Mouse (Mus musculus) spleen, postnatal 14 days (tissue): Measurements from ENCODE around the gene Rcan1.
"Not testable (repeated sequence)": the region's sequence is repeated elsewhere in the genome, so short reads cannot be mapped to it uniquely, and the experiment has no call there.

Source experiments
- DNase-seq, 2 experiments: peaks; one replicate each; pipeline ENCODE4 v3.0.0; 2021 to 2022; ENCODE audit warnings: low spot score in 2 of 2

Gene Rcan1

DNA sequence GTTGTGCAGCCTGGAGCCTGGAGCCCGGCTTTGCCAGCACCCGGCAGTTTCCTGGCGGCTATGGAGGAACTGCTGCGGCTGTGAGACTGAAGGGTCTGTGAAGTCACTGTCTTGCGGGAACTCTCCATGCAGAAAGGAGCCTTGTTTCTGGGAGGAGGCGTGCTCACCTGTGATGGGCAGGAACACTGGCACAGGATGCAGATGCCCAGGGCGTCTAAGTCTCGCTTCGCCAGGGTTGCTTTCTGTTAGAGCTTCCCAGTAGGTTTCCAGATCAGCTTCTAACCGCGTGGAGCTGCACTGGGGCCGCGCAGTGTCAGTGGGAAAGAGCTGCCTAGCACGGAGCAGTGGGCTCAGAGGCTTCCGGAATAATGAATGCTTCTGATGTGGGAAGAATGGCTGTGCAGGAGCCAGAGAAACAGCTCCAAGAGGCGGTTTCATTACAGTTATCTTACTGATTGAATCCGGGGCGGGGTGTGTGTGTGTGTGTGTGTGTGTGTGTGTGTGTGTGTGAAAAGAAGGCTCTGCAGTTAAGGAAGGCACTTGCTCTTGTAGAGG lies 35.2 kb downstream of the Rcan1 start:
- DNase-seq = no peak

DNA sequence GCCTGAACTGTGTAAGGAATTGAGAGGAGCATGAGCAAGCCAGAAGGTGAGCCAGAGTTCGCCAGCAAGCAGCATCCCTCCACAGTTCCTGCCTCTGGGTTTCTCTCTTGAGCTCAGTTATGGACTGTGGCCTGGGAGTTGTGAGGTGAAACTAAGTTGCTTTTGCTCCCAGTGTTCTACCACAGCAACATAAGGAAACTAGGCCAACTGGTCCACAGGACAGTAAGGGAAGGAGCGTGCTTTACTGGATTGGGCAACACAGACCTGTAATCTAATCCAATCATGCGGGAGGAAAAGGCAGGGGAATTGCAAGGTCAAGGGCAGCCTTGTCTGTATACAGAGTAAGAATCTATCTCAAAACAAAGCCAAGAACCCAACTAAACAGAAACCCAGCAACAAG lies 37.5 kb downstream of the Rcan1 start:
- no peak for DNase-seq

DNA sequence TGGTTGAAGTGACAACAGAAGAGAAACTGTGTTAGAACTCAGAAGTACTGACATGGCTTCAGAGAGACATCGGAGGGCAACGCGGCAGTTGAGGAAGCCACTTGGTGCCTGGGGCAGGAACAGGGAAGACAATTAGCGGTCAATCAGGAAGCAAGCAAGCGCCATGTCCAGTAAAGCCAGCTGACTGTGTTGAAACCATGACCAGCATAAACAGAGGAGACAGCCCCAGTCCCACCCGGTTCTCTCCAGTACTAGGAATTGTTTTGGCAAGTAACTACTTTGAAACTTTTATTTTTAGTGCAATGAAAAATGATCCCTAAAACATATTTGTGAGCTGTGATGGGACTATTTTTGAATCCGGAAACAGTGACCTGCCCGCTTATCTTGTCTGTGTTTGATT lies 39.9 kb downstream of the Rcan1 start:
- no peak for DNase-seq

DNA sequence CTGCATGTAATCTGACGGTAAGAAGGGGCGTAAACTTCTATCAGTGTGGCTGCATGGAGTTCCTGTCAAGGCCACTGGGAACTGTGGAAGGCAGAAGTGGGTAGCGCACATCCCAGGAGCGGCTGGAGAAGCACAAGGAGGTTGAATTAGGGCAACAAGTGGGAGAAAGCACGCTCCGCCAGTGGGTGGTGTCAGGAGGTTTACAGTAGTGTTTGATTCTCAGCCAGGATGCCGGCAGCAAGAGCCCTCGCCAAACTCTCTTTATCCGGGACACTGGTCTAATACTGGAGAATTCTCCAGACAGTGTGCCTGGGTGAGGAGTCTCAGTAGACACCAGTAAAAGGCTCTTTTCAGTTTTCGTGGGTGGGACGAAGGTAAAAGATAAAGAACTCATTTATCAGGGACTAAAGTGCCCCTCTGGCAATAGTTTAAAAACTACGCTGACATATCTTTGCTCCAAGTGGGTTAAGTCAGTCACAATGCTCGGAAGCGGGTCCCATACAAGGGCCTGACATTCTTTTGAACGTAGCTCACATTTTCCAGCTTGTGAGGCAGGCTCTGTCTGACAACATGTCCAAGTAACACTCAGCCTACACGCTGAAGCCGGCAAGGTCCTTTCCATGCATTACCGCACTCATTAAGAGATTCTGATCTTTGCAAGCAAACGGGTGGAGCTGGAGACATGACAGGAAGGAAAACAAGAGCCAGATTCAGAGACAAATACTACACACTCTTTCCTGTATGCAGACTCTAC lies 42.3 kb downstream of the Rcan1 start:
- no peak for DNase-seq

DNA sequence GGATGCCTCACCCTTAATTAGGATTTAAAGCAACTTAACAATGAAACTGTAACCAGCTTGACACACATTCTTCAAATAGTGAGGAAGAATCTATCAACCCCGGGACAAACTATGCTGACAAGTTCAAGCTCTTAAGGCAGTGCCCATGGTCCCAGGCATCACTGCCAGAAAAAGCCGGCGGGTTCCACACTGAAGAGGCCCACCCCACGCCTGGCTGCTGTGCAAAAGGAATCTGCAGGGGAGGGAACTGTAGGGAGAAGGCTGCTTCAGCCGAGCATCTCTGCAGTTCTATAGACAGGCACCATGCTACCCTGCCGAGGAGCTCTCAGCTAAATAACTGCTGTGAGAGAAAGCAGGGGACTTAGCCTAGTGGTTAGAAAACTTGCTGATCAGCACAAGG lies 44.0 kb downstream of the Rcan1 start:
- DNase-seq = no peak

DNA sequence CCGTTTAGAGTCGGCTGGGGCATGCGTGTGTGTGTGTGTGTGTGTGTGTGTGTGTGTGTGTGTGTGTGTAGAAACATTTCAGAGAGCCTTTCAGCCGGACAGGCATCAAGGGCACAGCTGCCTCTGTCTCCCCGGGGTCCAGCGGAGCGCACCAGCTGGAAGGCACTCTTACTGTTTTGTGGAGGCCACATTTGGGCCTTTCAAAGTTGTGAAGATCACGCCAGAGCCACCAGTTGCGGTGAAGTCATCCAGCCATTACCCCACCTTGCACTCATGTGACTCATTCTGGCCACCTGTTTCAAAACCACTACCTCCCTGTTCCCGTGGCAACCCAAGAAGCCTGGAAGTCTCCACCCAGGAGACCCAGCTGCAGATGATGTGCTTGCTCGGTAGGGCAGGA lies 44.8 kb downstream of the Rcan1 start:
- DNase-seq = no peak

DNA sequence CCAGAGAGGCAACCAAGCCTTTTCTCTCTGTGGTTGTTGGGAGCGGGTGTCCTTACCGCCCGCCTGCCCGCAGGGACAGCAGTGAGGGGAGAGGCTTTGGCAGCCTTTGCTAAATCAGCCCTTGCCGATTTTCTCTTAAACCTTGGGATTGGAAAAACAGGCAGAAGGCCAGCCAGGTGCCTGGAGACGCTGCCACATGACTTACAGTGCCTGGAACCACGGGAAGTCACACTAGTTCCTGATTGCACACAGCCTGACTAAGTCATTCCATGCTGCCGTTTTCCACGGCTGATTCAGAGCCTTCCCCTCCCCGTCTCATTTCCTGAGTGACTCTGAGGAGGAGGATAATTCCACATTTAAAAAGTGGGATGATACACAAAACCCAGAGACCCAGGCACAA lies 47.3 kb downstream of the Rcan1 start:
- DNase-seq = no peak

DNA sequence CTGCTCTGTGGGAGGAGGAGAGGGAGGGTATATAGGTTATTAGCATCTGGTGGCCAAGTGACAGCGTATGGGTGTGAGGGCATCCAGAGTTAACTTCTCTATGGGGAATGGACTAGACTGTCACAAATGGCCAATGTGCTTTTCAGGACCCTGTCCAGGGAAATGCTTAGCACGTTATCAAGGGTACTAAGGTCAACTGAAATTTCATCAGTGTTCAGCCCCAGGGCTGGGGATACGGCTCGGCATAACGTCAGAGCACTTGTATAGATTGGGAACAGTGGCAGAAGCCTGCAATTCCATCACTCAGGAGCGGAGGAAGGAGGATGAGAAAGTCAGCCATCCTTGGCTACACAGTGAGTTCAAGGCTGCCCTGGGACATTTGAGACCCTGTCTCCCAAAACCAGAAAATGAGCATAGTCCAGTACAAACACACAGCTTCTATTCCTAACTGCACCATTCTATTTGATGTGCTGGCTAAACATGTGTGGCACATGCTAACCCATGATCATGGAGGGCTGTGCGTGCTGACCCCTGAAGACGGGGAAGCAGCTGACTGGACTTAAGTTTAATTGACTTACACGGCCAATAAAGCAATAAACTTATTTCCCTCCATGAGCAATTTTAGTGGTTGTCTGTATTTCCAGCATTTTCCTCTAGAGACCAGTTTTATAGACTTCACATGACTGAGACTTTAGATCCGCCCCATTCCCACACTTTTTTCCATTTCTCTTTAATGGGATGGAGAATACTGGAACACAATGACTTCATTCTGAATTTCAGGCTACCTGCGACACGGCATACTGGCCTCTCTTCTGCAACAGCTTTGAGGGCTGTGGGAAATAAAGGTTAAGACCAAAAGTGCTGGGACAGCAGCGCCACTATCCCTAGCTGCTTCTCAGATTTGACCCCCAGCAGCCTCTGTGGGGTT lies 48.0 kb downstream of the Rcan1 start:
- no peak for DNase-seq

DNA sequence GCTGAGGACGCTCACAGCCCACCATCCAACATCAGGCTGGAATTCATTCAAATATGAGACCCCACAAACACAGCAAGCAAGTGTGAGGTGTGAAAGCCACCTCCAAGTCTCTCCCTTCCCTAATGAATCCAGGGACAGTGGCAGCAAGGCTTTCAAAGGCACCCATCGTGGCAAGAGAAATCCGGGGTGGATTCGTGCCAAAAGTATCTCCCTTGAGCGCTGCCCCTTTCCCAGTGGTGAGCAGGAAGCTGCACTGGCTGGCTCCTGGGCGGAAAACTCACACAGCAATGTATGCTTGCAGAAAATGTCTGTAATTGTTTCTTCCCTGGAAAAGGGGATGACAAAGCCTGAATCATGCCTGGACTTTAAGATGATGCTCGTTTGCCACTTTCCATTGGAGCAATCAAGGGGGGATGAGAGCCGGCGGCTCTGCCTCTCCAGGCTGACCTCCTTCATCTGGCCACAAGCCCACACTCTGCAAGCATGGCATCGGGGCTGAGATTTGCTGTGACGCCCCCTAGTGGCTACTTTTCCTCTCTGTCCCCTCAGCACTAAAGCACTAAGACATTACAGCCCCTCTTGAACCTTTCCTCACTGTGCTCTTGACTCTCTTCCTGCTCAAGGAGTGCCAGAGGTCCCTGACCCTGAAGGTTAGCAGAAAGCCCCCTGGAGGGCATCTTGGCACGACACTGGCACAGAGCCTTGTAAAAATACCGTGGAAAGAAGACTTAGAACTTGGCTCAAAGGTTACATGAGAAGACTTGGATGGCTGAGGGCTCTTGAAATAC lies 49.3 kb downstream of the Rcan1 start:
- DNase-seq = no peak

DNA sequence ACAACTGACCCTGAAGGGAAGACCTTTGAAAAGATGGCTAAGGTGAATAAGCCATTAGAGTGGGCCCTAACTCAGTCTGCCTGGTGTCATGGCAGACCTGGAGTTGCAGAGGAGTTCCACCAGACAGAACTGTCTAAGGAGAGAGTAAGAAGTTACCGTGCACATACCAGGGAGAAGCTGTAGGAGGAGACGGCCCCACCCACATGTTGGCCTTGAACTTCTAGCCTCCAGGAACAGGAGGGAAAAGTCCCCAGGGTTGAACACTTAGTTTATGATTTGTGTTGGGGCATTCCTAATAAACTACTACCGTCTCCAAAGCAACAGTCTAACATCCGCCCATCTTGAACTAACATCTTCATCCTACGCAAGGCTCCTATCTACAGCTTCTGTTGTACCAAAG lies 50.0 kb downstream of the Rcan1 start:
- DNase-seq = no peak

DNA sequence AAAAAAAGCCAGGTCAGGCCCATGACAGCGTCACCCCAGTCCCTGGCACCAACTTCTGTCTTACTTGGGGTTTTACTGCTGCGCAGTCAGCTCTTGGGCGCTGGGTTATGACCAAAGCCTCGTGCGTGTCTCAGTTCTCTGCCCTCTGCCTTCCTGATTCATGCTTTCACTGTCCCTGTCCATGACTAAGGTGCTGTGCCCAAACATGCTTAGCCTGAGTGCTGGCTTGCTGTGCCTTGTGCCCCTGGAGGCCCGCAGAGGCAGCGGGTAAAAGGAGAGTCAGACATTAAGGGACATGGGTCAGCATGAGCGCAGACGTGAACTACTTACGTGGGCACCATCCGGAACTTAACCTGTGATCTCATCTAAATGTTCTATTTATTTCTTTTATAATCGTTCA lies 51.6 kb downstream of the Rcan1 start:
- no peak for DNase-seq

DNA sequence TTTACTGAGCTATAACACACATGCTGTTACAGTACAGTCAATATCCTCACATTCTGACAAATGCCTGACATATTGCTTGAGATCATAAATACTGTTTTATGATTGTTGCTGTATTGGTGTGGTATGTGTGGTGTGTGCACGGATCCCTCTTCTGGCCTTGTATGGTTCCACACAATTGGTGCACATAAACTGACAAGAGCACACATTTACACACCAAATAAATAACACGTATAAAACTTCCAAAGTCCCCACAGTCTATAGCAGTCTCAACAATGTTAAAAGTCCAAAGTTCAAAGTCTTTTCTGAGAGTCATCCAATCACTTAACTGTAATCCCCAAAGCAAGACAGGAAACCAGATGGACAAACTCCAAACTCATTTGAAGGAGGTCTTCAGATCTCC lies 53.4 kb downstream of the Rcan1 start:
- no peak for DNase-seq

DNA sequence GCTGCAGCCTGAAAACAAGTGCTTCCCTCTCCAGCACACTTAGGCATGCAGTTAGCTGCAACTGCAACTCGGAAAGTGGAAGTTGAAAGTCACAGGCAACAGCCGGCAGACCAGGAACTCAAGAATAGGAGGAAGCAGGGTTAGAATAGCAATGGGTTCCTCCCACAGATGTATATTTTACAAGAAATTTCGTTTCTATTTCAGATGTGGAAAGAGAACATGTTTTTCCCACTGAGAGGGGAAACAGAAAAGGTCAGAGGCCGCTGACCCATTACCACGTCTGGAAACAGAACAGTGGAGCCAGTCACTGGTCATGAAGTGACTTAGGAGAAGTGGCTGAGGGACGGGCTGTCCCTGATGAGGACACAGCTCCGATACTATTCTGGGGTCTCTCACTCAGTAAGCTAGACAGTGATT lies 55.0 kb downstream of the Rcan1 start:
- no peak for DNase-seq

DNA sequence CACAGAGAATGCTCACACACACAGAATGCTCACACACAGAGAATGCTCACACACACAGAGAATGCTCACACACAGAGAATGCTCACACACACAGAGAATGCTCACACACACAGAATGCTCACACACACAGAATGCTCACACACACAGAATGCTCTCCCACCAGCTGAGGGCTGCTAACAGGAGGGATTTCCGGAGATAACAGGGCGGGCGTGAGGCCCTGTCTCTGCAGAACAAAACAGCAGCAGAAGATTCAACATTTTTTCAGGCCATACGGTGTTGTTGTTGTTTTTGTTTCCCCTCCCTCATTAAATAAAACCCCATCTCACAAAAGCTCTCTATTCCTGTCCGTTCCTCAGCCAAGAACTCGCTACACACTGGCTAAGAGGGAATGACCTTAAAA lies 55.6 kb downstream of the Rcan1 start:
- not testable (repeated sequence) for DNase-seq

DNA sequence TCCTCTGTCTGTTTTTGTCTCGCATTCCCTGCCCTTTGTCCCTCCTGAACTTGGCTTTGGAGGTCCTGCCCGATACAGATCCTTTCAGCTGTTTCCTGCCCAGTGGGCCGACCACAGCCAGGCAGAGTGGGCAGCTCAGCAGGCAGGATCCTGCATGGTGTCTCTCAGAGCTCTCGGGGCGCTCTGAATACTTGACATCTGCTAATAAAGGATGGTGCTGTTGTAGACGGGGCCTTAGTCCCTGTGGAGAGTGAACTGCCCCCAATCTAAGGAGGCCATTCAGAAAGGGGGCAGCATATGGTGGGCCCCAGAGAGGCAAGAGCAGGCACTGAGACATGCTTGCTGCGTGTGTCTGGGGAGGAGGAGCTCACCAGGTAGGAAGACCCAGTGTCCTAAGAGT lies 57.8 kb downstream of the Rcan1 start:
- DNase-seq = no peak

DNA sequence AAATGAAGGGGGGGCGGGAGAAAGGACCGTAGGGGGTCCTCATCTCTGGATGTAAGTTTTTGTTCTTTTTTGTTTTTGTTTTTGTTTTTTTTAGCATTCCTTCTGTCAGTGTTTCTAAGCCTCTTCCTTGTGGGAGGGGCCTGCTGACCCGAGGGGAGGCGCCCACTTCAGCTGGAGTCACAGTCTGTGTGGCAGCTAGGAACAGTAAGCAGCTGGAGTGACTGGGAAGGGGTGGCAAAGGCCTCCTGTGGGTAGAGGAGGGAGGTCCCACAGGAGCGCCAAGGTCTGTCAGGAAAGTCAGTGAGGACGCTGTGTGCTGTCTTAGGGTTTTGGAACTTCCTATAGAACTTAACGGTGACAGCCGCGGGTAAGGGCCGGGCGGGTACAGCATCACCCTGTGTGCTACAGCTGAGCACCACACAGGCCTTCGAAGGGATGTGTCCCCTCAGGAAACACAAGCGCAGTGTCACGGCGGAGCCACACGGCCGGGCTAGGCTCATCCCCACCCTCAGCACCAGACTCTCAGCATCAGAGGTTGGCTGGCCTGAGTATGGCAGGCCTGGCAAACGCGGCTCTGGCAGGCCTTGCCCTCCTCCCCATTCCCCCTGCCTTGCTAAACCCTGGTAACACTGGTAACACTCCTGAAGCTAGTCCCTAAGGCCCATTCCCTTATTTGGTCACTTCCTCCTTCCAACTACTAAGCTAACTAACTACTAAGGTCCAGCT lies 58.5 kb downstream of the Rcan1 start:
- no peak for DNase-seq

DNA sequence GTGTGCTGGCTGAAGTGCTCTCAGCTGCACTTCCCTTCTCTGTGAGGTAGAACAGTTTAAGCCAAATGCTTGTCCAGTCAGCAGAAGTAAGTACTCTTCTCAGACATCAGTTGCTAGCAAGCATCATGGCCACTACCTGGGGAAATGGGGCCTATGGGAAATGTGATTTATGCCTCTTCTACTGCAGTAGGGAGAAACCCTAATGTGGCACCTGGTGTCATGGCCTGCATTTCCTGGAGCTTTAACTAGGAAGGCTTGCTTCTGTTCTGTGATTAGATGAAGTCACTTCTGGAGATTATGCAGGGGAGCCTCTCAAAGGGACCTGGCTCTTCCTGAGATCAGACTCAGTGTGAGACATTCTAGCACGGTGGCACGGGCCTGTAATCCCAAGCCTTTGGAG lies 60.3 kb downstream of the Rcan1 start:
- no peak for DNase-seq

DNA sequence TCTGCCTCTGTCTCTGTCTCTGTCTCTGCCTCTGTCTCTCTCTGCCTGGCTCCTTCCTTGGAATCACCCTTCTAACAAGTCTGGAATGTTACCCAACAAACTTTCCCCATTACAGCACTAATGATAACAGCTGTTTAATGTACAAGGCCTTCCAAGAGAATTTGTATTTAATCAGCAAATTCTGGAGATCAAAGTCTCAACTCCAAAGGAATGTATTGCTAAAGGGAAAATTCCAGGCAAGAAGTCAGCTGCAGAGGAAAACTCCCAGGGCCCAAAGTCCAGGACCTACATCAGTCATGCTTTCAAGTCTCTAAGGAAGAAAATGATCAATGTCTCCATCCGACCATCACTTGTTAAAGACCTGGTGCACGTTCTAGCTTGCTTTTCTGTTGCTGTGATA lies 62.8 kb downstream of the Rcan1 start:
- no peak for DNase-seq

DNA sequence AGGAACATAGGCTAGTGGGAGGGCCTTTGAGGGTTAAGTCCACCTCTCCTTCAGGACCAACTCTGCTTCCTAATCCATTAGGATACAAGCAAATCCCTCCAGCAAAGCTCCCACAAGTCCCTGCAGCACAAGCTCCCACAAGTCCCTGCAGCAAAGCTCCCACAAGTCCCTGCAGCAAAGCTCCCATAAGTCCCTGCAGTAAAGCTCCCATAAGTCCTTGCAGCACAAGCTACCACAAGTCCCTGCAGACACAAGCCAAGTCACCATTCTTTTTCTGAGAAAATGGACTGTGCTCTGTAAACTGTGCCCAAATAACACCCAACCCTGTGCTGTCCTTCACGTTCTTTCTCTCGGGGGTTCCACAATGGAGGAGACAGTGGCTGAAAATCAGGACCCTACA lies 66.5 kb downstream of the Rcan1 start:
- DNase-seq = no peak

DNA sequence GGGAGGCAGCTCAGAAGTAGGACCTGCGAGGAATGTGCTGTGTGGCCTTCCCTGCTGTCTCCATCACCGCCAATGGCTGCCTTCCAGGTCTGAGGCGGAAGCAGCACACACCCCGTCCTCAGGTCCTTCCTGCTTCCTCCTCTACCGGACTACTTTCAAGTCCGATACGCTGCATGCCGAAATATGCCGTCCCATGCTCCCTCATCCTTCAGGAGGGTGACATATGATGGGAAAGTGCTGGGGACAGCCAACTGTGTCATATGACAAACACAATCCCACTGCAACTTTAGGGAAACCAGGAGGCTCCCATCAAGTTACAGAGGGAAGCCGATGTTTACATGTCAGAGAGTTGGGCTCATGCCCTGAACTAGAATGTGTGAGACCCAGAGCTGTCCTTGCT lies 67.6 kb downstream of the Rcan1 start:
- DNase-seq = no peak

DNA sequence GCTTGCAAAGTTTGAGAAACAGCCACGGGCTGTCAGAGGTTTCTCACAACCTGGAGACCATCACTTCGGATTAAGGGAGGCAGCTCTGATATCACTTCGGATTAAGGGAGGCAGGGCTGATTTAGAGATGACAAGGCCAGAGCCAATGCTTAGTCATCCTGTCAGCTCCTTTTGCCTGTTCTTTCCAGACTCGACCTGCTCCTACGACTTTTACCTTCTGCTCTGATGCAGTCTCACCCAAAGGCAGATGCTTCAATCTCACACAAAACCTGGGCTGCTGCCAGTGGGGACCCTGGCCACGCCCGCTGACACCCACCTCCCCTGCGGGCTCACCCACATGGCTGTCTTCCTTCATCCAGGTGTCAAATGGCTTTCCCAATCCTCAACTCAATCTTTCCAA lies 68.5 kb downstream of the Rcan1 start:
- no peak for DNase-seq
